Mouse (Mus musculus) ES-Bruce4 (cell line): ENCODE measurements around the gene Togaram2.

Experiments
- CTCF ChIP-seq: IDR thresholded peaks from one replicate; pipeline ENCODE4 v1.8.1; 2011; ENCODE audit warnings: low read depth, low read length
- EP300 ChIP-seq: IDR thresholded peaks from 2 replicates; pipeline ENCODE4 v1.6.1; 2011; ENCODE audit warnings: low read depth, low read length; ENCODE audit not compliant: insufficient read depth
- POLR2A ChIP-seq: IDR thresholded peaks from one replicate; pipeline ENCODE4 v1.8.1; 2011; ENCODE audit warnings: low read length; ENCODE audit not compliant: insufficient read depth

DNA sequence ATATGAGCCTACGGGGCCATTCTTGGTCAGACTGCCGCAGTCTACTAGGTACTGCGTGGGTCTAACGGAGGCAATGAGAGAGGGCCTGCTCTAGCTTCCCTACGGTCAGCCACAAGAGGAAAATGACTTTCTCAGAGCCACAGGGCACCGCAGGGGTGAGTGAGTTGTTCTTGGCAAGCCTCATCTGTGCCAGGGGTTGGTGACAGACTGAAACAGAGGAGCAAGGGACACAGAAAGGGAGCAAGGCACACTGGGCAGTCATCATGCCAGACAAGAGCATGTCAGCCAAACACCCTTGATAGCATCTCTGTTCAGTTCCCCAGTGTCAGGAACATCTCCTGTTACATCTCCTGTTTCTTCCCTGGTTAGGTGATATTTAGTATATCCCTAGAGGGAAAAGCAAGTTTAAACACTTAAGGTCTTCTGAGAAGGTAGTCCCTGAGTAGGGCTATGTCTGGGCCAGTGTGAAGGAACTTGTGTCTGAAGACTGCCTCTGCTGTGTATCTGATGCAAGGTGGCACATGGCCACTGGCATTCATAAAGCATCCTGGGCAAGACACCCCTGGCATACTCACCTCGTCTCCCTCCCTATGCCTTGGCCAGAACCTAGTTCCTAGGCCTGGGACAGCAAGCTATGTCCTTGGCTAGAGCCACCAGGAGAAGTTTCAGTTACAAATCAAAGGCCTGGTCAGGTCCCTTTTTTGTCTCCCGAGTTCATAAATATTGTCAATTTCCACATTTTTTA is 45.0 kb downstream of the Togaram2 start:
- TF ChIP-seq EP300, result no peak
- no peak for TF ChIP-seq CTCF
- no peak for TF ChIP-seq POLR2A
